Mouse (Mus musculus) liver, postnatal 0 days (tissue): ENCODE measurements around the gene Pip5kl1.

Experiments
- CTCF ChIP-seq: sonication (generic); IDR thresholded peaks from 2 replicates; pipeline ENCODE4 v1.5.1; 2016; ENCODE audit warnings: antibody characterized with exemption, low read depth
- EP300 ChIP-seq: IDR thresholded peaks from 2 replicates; pipeline ENCODE4 v1.6.1; 2016; ENCODE audit warnings: antibody characterized with exemption, low read depth, mild to moderate bottlenecking

DNA sequence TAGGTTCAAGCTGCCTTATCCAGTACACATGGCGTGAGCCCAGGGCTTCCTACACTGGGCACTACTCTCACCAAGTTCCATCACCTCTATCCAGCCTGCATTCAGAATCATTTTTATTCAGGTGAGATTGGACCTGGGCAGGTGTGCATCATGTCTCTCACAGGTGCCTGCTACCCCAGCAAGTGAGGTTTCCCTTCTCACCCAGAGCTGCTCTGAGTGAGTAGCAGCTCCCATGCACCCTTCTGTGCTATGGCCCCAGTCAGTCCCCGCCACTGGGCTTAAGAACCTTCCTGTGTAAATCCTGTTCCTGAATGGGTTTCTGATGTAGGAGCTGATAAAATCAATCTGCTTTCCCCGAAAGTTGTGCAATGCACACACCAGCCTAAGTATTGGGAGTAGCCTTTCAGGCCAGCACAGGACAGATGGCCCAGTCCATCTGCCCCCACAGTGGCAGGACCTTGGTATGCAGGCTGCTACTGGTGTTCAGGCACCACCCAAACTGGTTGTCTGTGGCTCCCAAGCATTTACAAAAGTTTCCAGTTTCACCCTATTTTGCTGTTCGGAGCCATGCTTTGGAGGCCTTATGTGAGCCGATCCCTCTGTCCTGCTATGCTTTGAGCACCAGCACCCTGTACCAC lies 49.6 kb downstream of the Pip5kl1 start:
- TF ChIP-seq CTCF (no peak), EP300 (no peak)
